Mouse (Mus musculus) kidney, adult 2 months (tissue): ENCODE data around the gene Apold1.

Experiments
- CTCF ChIP-seq: fragments of 200-500 bp; conservative IDR thresholded peaks from 2 replicates; pipeline ENCODE4 v1.5.1; 2011; ENCODE audit warnings: low read depth, mild to moderate bottlenecking, control low read depth, low read length, moderate library complexity, mixed read lengths; ENCODE audit not compliant: insufficient read depth, insufficient read length
- POLR2A ChIP-seq: fragments of 200-500 bp; IDR thresholded peaks from one replicate; pipeline ENCODE4 v1.6.1; 2011; ENCODE audit warnings: low read depth, low read length, control low read depth

DNA sequence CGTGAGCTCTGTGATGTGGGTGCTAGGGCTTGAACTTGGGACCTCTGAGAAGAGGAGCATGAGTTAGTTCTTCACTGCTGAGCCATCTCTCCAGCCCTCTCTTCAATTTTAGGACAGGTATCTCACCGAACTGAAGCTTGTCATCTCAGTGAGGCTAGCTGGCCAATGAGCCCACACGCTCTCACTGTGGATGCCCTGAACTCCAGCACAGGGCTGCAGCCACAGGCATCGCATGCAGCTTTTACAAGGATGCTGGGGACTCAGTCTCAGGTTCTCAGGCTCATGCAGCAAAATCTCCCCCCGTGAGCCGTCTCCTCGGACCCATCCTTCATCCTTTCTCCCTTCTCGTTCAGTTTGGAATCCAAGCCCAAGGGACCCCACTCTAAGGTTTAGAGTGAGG, 16.6 kb downstream of the Apold1 start:
- TF ChIP-seq CTCF, result no peak
- no peak for TF ChIP-seq POLR2A
